Mouse (Mus musculus) limb, embryonic 12.5 days (tissue): ENCODE results near the gene Ctnnbl1. TPM values are rescaled to one million over a fixed set of nuclear protein-coding genes. Genes with fewer than 3 reads are reported as not detected.

ENCODE experiments used
- ATAC-seq: fragments of 200-750 bp; cut with Nextera tagmentation; 2 replicates; pipeline ENCODE4 v1.8.0; 2017; ENCODE audit warnings: low read depth, moderate TSS enrichment; ENCODE audit not compliant: insufficient number of reproducible peaks, insufficient read depth, low FRiP score, low TSS enrichment
- H3K27ac ChIP-seq: fragments of 300-500 bp; sonication (generic); 2 replicates; pipeline ENCODE4 v1.5.1; 2016; ENCODE audit warnings: mild to moderate bottlenecking, moderate library complexity
- H3K27me3 ChIP-seq: fragments of 300-500 bp; sonication (generic); 2 replicates; pipeline ENCODE4 v1.6.1; 2016; ENCODE audit warnings: mild to moderate bottlenecking, moderate library complexity
- H3K36me3 ChIP-seq: fragments of 300-500 bp; sonication (generic); 2 replicates; pipeline ENCODE4 v1.6.1; 2016; ENCODE audit warnings: mild to moderate bottlenecking, moderate library complexity
- H3K4me1 ChIP-seq: fragments of 300-500 bp; sonication (generic); replicated peaks from 2 replicates; pipeline ENCODE4 v1.6.1; 2016
- H3K4me2 ChIP-seq: fragments of 300-500 bp; sonication (generic); 2 replicates; pipeline ENCODE4 v1.6.1; 2016; ENCODE audit warnings: mild to moderate bottlenecking, moderate library complexity
- H3K4me3 ChIP-seq: fragments of 300-500 bp; sonication (generic); replicated peaks from 2 replicates; pipeline ENCODE4 v1.5.1; 2016; ENCODE audit warnings: mild to moderate bottlenecking
- H3K9ac ChIP-seq: fragments of 300-500 bp; sonication (generic); replicated peaks from 2 replicates; pipeline ENCODE4 v1.6.1; 2016; ENCODE audit warnings: mild to moderate bottlenecking, moderate library complexity
- H3K9me3 ChIP-seq: fragments of 300-500 bp; sonication (generic); 2 replicates; pipeline ENCODE4 v1.6.1; 2016; ENCODE audit warnings: mild to moderate bottlenecking, moderate library complexity
- WGBS: fragments of 180-500 bp; shearing (Covaris S2); methylation state at CpG from one replicate; pipeline ENCODE4 v1.1.7; 2016; 5-methylcytosine and 5-hydroxymethylcytosine counted together
- polyA plus RNA-seq: library from polyadenylated mRNA; unstranded; fragments of >200 nt; fragmentation: Nextera tagmentation; extraction: Ambion mirVana; gene quantifications from 2 replicates; pipeline ENCODE4 v1.2.1, GENCODE M21; 2016

Gene Ctnnbl1
- polyA plus RNA-seq, 1 experiment from 2014 or later, result 76.6 TPM

GRCm38 (mm10) chr2:157795627-157796423, 58.6 kb downstream of the Ctnnbl1 start:
- Histone ChIP-seq H3K27me3 (no peaks in the 10 kb centered on the region), H3K4me1 (peaks cover 38% of the 10 kb centered on the region), H3K27ac (no peak overlapping the region), H3K4me3 (no peak overlapping the region), H3K36me3 (peaks cover 13% of the 10 kb centered on the region), H3K9ac (no peak overlapping the region), H3K4me2 (no peak overlapping the region), H3K9me3 (no peaks in the 10 kb centered on the region)
- no peak for ATAC-seq
- WGBS, result 96% methylated on average over 1 of the region's 1 CpGs

GRCm38 (mm10) chr2:157799533-157799932, 62.3 kb downstream of the Ctnnbl1 start:
- Histone ChIP-seq H3K4me1 (peaks cover 45% of the 10 kb centered on the region), H3K9ac (no peak overlapping the region), H3K36me3 (peaks cover 10% of the 10 kb centered on the region; the same call in 1 of the 2 replicates), H3K9me3 (no peaks in the 10 kb centered on the region), H3K27ac (no peak overlapping the region), H3K4me3 (no peak overlapping the region), H3K27me3 (no peaks in the 10 kb centered on the region), H3K4me2 (no peak overlapping the region)
- no peak for ATAC-seq
- 91% methylated on average over 9 of the region's 9 CpGs for WGBS

- Histone ChIP-seq H3K4me3 (no peak overlapping the region), H3K9me3 (no peaks in the 10 kb centered on the region), H3K27ac (peak overlapping the region; percentile 81), H3K36me3 (peaks cover 10% of the 10 kb centered on the region; the same call in 1 of the 2 replicates), H3K9ac (no peak overlapping the region), H3K4me2 (no peak overlapping the region), H3K27me3 (no peaks in the 10 kb centered on the region), H3K4me1 (peaks cover 49% of the 10 kb centered on the region)
- 79% methylated on average over 2 of the region's 2 CpGs for WGBS
- no peak for ATAC-seq
Measured at GRCm38 (mm10) chr2:157800288-157800687, 63.1 kb downstream of the Ctnnbl1 start.

- WGBS, result 7% methylated on average over 11 of the region's 11 CpGs
- Histone ChIP-seq H3K4me2 (peak overlapping the region; percentile 39), H3K9ac (no peak overlapping the region), H3K36me3 (peaks cover 10% of the 10 kb centered on the region; the same call in 1 of the 2 replicates), H3K9me3 (no peaks in the 10 kb centered on the region), H3K27me3 (no peaks in the 10 kb centered on the region), H3K4me3 (no peak overlapping the region), H3K27ac (peak overlapping the region; percentile 81), H3K4me1 (peaks cover 55% of the 10 kb centered on the region)
- peak; percentile 82 for ATAC-seq
Measured at GRCm38 (mm10) chr2:157800746-157801501, 63.7 kb downstream of the Ctnnbl1 start.

GRCm38 (mm10) chr2:157801505-157802357, 64.5 kb downstream of the Ctnnbl1 start:
- Histone ChIP-seq H3K4me1 (peaks cover 61% of the 10 kb centered on the region), H3K36me3 (peaks cover 15% of the 10 kb centered on the region; the same call in 1 of the 2 replicates), H3K27ac (peak overlapping the region; percentile 81), H3K4me2 (peak overlapping the region; percentile 39), H3K9ac (no peak overlapping the region), H3K27me3 (no peaks in the 10 kb centered on the region), H3K4me3 (no peak overlapping the region), H3K9me3 (no peaks in the 10 kb centered on the region)
- ATAC-seq, result no peak
- WGBS, result 19% methylated on average over 8 of the region's 8 CpGs

- H3K36me3 ChIP-seq, result peaks cover 17% of the 10 kb centered on the region
- no peak overlapping the region for H3K4me3 ChIP-seq
- H3K9me3 ChIP-seq, result no peaks in the 10 kb centered on the region
- H3K4me2 ChIP-seq, result no peak overlapping the region
- no peaks in the 10 kb centered on the region for H3K27me3 ChIP-seq
- 92% methylated on average over 5 of the region's 5 CpGs for WGBS
- peaks cover 65% of the 10 kb centered on the region for H3K4me1 ChIP-seq
- no peak for ATAC-seq
- H3K27ac ChIP-seq, result no peak overlapping the region
- no peak overlapping the region for H3K9ac ChIP-seq
Measured at GRCm38 (mm10) chr2:157802666-157803065, 65.5 kb downstream of the Ctnnbl1 start.

- H3K4me2 ChIP-seq, result no peak overlapping the region
- no peaks in the 10 kb centered on the region for H3K9me3 ChIP-seq
- no peak for ATAC-seq
- 66% methylated on average over 3 of the region's 3 CpGs for WGBS
- H3K9ac ChIP-seq, result no peak overlapping the region
- peak overlapping the region; percentile 9; the same call in 1 of the 2 replicates for H3K27ac ChIP-seq
- H3K4me3 ChIP-seq, result no peak overlapping the region
- no peaks in the 10 kb centered on the region for H3K27me3 ChIP-seq
- peaks cover 9% of the 10 kb centered on the region for H3K36me3 ChIP-seq
- H3K4me1 ChIP-seq, result peaks cover 71% of the 10 kb centered on the region
Measured at GRCm38 (mm10) chr2:157804388-157804787, 67.2 kb downstream of the Ctnnbl1 start.

- no peak for ATAC-seq
- 0 out of 2 replicates have a peak overlapping the region, but pooled peaks have one; percentile 9 for H3K27ac ChIP-seq
Measured at GRCm38 (mm10) chr2:157805091-157805490, 67.9 kb downstream of the Ctnnbl1 start.

GRCm38 (mm10) chr2:157807076-157807475, 69.9 kb downstream of the Ctnnbl1 start:
- H3K4me1 ChIP-seq, result peaks cover 49% of the 10 kb centered on the region
- H3K36me3 ChIP-seq, result peaks cover 30% of the 10 kb centered on the region
- no peak for ATAC-seq
- H3K9ac ChIP-seq, result no peak overlapping the region
- no peak overlapping the region for H3K4me2 ChIP-seq
- H3K27ac ChIP-seq, result no peak overlapping the region
- H3K9me3 ChIP-seq, result no peaks in the 10 kb centered on the region
- no peaks in the 10 kb centered on the region for H3K27me3 ChIP-seq
- 76% methylated on average over 4 of the region's 4 CpGs for WGBS
- no peak overlapping the region for H3K4me3 ChIP-seq

More at GRCm38 (mm10) chr2:157805091-157805490, 67.9 kb downstream of the Ctnnbl1 start:
- Histone ChIP-seq H3K4me2 (no peak overlapping the region), H3K9me3 (no peaks in the 10 kb centered on the region), H3K4me3 (no peak overlapping the region), H3K4me1 (peaks cover 68% of the 10 kb centered on the region), H3K9ac (peak overlapping the region; percentile 14; the same call in 1 of the 2 replicates), H3K36me3 (peaks cover 12% of the 10 kb centered on the region), H3K27me3 (no peaks in the 10 kb centered on the region)
- 36% methylated on average over 3 of the region's 3 CpGs for WGBS

GRCm38 (mm10) chr2:157807621-157808367, 70.6 kb downstream of the Ctnnbl1 start:
- WGBS, result 79% methylated on average over 7 of the region's 7 CpGs
- peaks cover 42% of the 10 kb centered on the region for H3K4me1 ChIP-seq
- peaks cover 38% of the 10 kb centered on the region for H3K36me3 ChIP-seq
- no peak overlapping the region for H3K9ac ChIP-seq
- no peak for ATAC-seq
- no peak overlapping the region for H3K4me3 ChIP-seq
- H3K27ac ChIP-seq, result no peak overlapping the region
- no peaks in the 10 kb centered on the region for H3K27me3 ChIP-seq
- no peaks in the 10 kb centered on the region for H3K9me3 ChIP-seq
- H3K4me2 ChIP-seq, result no peak overlapping the region
